Mouse (Mus musculus) ovary, adult 10 weeks (tissue): ENCODE measurements around the gene Spocd1. TPM values are rescaled to one million over a fixed set of nuclear protein-coding genes. Genes with fewer than 3 reads are reported as not detected.

Source experiments
- polyA plus RNA-seq: library from polyadenylated mRNA; stranded (reverse); fragments of 350-450 nt; fragmentation: Illumina TruSeq; extraction: RNeasy Lipid Tissue Mini Kit (QIAGEN cat#74804); gene quantifications from one replicate; pipeline ENCODE4 v1.2.3, GENCODE M21; 2014

The Spocd1 gene
- polyA plus RNA-seq: not detected

DNA sequence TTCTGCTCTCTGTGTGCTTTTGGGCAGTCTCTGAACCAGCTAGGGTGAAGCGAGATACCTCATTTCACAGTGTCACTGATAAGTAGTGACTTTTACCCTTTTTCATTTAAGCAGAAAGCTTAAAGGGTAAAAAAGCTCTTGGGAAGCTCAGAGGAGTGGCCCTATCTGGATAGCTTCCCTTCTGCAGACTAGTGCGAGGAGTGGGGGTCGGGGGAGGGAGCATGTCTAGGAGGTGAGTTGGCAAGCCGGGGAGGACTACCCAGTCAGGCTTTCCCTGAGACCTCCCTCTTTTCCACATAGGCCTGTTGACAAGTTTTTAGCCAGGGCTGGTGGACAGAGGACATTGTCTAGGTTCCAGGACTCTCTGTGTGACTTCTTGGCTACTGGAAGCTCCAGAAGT, at the start of gene Spocd1:
TSS of gene Spocd1 (plus strand) at position 301 of the 400 bp plus-strand sequence.

DNA sequence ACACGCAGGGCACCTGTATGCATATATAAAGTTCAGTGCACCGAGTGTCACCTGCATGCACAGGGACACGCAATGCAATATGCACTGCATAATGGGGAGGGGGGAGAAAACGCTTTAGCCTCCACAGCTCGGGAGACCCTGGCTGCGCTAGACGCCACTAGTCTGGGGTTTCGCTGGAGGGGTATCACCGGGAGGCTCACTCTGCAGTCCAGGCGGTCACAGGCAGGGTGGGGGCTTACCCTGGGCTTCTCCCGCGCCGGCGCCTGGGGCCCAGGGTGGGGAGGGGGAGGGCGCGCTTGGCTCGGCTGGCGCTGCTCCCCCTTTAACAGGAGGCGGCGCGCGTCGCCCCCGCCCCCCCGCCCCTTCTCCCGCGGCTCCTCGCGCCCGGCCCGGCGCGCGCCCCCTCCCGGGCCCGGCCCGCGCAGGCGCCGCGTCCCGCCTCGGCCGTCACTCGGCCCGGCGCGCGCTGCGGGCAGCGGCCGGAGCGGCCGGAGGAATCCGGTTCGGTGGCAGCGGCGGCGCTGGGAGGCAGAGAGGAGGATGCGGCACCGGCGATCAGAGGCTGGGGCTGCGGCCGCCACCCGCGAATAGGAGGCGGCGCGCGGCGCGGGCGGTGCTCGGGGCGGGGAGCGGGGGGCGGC, 55.5 kb downstream of the Spocd1 start, which contains the start of gene Adgrb2:
TSS of gene Adgrb2 (plus strand) at position 450 of the 641 bp plus-strand sequence.

Other genes starting within 250 kb of the Spocd1 start
- 0.43 TPM for gene Tmem39b, start 232.4 kb upstream of the Spocd1 start, polyA plus RNA-seq
- 354 TPM for gene Khdrbs1, start 186.9 kb upstream of the Spocd1 start, polyA plus RNA-seq
- 2,436 TPM for gene Ptp4a2, start 118.0 kb upstream of the Spocd1 start, polyA plus RNA-seq
- gene Adgrb2, start 55.6 kb downstream of the Spocd1 start, polyA plus RNA-seq: not detected
- gene Col16a1, start 118.6 kb downstream of the Spocd1 start, polyA plus RNA-seq: 5.9 TPM
- 3.7 TPM for gene Pef1, start 173.3 kb downstream of the Spocd1 start, polyA plus RNA-seq
- gene Hcrtr1, start 210.1 kb downstream of the Spocd1 start, polyA plus RNA-seq: not detected
- gene Tinagl1, start 245.9 kb downstream of the Spocd1 start, polyA plus RNA-seq: 2.5 TPM